Mouse (Mus musculus) urinary bladder, postnatal 4 days (tissue): ENCODE measurements at regions not wholly inside any gene's neighbourhood (a gene's known extent, or its start where the extent isn't known, plus 50 kb on each side); places are given as distances from the start of the nearest gene placed in this dataset.
"Not testable (repeated sequence)": the region's sequence is repeated elsewhere in the genome, so short reads cannot be mapped to it uniquely, and the experiment has no call there.

ENCODE experiments used
- DNase-seq, 2 experiments: peaks; one replicate each; pipeline ENCODE4 v3.0.0; 2021 to 2022; ENCODE audit warnings: low spot score in 2 of 2

GRCm38 (mm10) chr4:84165256-84165655, 509.8 kb downstream of the Bnc2 start:
- no peak for DNase-seq

- DNase-seq = no peak
These were observed 502.2 kb downstream of the Bnc2 start for GRCm38 (mm10) chr4:84172841-84173240.

DNA sequence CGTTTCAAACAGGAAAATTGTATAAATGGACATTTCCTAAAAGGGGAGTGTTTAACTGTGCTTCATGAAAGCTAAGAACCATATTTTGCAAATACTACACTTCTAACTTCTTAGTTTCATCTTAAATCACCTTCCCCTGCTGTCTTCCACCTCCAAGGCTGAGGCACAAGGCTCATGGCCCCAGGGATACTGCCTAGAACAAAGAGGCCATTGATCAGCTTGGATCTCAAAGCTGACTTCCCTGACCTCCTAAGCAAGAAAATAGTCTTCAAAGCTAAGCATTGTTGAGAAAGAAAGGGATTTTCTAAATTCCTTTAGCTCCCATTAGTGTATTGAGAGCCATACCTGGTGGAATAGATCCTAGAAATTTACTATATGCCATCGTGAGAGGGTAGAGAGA, 501.6 kb downstream of the Bnc2 start:
- no peak for DNase-seq

- DNase-seq = not testable (repeated sequence)
These were observed 498.6 kb downstream of the Bnc2 start for GRCm38 (mm10) chr4:84176457-84176856.

GRCm38 (mm10) chr4:84177827-84178226, 497.2 kb downstream of the Bnc2 start:
- DNase-seq = no peak

DNA sequence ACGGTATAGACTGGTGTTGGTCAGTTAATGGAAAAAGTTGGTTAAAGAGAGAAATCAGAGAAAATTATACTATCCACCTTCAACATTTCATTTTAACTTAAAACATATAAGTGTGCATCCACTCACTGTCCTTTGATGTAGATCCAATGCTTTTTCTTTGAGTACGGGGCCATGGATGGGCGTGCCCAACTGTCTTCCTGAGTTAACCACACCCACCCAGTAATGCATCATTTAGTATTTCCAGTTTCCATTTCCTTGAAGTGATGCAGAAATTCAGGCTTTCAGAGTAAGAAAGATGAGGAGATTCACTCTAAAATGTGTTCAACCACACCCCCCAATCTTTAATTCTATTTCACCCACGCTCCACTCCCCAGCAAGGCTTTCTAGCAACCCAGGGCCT, 490.6 kb downstream of the Bnc2 start:
- no peak for DNase-seq

GRCm38 (mm10) chr4:84184844-84185243, 490.2 kb downstream of the Bnc2 start:
- no peak for DNase-seq

GRCm38 (mm10) chr4:84189315-84189714, 485.8 kb downstream of the Bnc2 start:
- no peak for DNase-seq

- DNase-seq = no peak
These were observed 483.8 kb downstream of the Bnc2 start for GRCm38 (mm10) chr4:84191303-84191702.

DNA sequence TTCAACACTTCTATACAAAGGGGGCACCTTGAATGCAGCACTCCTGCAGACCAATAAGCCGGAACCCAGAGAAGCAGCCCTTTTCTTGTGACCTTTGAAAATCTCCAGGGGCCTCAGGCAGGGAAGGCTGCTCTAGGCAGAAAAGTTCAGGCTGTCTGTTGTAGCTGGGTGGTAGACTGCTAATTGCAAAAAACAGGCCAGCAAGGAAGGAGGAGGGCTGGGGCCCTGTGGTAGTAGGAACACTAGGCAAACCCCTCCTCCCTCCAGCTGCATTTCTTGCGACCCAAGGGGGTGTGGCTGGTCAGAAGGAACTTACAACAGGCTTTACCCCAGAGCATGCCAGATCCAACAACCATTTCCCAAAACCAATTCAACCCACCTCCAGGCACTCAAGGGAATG, 482.8 kb downstream of the Bnc2 start:
- peak in 1 of 2 experiments; percentile 24 for DNase-seq

DNA sequence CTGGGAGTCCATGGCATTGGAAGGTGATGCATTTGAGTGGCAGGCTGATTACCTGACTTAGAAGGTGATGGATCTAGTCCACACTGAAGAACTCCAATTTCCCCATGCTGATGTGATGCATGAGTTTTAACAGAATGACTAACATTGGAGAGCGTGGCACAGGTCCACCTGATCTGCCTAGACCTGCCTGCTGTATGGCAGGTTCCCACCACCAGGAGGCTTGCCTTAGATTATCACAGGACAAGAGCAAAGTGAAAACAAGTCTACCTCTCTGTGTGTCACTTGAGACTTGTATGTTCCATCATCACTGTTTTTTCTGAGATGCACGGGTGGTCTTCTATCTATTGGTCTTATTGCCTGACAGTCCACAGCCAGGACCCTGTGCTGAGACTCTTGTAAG, 478.3 kb downstream of the Bnc2 start:
- no peak for DNase-seq

DNA sequence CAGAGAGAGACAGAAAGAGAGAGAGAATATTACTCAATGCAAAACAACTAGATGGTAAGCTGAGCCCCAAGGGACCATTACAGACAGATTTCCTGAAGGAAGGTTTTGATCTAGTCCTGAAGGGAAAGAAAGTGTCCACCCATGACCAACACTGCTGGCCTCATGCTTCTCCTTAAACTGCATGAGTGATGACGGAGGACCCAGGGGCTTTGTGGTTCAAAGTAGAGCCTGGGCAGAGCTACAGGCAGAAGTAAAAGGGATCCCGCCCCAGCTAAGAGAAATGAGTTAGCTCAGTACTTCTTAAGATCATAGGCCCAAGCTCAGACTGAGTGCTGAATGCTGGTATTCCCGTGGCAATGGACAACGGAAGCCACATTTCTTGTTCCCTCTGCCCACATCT, 476.9 kb downstream of the Bnc2 start:
- DNase-seq = no peak

DNA sequence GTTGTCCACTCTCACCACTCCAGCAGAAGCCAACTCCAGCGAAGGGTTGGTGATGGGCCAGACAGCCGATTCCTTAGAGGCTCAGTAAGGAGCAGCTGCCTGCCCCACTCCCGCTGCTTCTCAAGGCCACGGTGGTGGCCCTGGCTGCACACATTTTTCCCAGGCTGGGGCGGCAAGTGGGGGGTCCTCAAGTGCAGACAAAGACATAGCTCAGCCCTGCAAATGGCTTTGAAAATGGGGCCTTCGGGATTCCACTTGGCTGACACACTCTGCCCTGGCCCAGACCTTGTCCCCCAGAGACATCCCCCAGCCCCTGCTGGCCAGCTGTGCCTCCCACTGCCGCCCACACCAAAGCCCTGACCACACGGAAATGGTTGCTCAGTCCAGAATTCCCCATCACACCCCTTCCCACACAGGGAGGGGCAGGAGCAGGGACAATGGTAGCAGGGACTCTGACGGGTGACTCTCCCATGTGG, 475.9 kb downstream of the Bnc2 start:
- DNase-seq = peak in 1 of 2 experiments; percentile 70

DNA sequence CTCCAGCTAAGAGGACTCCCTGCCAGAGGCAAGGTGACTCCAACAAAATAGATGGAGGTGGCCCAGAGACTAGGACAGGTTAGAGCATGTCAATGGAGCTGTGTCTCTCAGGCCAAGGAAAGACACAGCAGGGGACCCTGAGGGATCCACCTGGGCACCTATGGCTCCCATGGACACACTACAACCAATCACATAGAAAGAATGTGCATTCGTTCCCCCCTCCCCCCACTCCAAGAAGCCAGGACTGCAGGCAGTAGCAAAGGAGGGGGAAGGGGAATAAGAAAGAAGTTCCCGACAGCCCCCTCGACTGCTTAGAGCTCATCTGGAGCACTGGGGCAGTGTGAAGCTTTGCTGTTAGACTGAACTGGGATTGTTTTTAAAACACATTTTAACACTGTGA, 474.1 kb downstream of the Bnc2 start:
- DNase-seq = no peak

DNA sequence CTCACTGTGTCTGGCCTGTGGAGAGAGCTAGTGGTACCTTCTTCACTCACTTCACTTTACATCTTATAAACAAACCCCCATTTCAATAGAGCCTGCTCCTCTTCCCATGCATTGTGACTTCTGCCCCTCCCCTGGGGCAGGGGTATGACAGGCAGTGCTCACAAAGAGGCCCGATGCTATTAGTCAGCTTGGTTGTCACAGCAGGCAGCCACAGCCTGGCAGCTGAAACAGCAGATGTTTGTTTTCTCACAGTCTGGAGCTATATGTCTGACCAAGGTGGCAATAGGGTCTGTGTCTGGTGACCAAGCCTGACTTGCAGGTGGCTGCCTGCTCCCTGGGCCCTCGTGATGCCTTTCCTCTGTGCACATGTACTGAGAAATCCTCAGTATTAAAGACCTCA, 472.8 kb downstream of the Bnc2 start:
- no peak for DNase-seq

DNA sequence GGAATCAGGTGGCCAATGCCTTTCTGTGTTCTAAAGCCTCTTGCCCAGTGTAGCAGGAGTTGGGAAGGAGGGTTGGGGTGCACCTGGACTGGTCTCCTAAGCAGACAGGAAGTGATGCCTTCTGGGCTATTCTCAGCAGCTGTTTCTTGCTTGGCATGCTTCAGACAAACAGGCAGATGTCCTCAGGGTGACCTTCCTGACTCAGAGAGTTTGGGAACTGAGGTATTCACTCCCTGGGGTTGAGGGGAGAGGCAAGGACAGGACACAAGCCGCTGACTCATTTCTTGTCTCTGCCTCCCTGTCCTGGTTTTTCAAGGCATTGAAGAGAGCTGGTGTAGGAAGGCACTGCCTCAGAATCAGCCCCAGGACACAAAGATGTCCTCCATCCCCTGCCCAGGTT, 471.4 kb downstream of the Bnc2 start:
- DNase-seq = no peak

- DNase-seq = no peak
These were observed 470.3 kb downstream of the Bnc2 start for GRCm38 (mm10) chr4:84204777-84205176.

- no peak for DNase-seq
These were observed 466.9 kb downstream of the Bnc2 start for GRCm38 (mm10) chr4:84208175-84208574.

- no peak for DNase-seq
These were observed 465.5 kb downstream of the Bnc2 start for GRCm38 (mm10) chr4:84209538-84209937.

DNA sequence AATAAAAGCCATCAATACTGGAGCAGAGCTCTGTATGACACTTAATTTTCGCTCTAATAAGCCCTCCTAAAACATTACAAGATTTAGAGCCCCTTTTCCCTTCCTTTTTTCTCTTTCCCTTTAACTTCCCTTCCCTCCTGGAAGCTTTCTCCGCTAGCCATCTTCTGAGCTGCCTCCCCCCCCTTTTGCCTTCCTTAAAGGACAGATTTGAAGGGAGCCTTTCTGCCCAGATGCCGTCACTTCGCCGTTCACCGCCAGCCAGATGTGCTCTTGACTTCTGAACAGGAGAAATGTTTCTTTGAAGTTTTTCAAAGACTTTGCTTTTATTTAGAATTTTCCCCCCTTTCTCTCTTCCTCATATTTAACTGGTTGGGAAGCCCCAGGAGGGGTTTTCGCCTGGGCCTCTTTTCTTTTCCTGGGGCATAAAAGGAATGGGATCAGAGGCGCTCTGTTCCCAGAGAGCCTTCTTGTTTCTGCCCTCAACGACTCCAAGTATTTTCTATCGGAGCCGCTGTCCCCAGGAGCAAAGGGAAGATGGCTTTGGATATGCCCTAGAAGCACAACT, 463.7 kb downstream of the Bnc2 start:
- no peak for DNase-seq

DNA sequence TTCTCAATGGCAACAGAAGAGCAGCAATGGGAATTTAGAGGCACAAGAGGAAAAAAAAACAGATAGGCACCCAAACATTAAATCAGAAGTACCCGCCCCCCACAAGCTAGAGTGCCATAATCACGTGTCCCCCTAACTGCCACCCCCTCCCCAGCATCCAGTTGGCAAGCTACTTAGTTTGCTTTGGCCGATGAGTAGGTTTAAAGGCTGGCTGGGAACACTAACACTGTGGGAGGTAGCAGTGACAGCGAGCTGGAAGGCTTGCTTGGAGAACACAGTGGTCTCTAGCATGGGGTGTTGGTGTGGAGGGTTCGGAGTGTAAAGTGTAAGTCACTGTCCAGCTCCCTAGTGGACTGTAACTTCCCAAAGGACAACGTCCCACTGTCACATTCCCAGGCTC, 463.1 kb downstream of the Bnc2 start:
- DNase-seq = no peak

DNA sequence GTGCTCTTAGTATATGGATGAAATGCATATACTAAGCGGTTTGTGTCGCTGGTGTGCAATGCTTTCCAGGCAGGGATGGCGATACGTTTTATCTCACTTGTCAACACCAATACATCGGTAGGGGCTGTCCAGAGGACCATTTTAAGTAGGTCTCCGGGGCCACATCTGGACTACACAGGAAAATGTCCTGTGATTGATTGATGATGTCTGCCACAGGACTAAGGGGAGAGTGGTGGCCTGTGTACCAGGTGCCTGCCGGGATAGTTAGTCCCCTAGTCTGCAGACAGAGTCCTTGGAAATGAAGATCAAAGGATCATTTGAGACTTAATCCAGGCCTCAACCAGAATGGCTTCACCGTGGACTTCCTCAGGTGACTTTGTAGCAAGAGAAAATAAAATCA, 460.6 kb downstream of the Bnc2 start:
- no peak for DNase-seq

GRCm38 (mm10) chr4:84218961-84219360, 456.1 kb downstream of the Bnc2 start:
- no peak for DNase-seq

- DNase-seq = no peak
These were observed 452.9 kb downstream of the Bnc2 start for GRCm38 (mm10) chr4:84222057-84222717.
